Mouse (Mus musculus) spleen, adult 2 months (tissue): ENCODE results near the gene Mkks. TPM values are rescaled to one million over a fixed set of nuclear protein-coding genes. Genes with fewer than 3 reads are reported as not detected.

Experiments used
- DNase-seq, 2 experiments: peaks; one replicate each; pipeline versions ENCODE4 v3.0.0 to v3.0.0-alpha.2; 2012 to 2021; ENCODE audit warnings: low spot score in 2 of 2, low read depth in 1 of 2
- H3K27ac ChIP-seq: fragments of 200-500 bp; 2 replicates; pipeline ENCODE4 v1.5.1; 2012; ENCODE audit warnings: low read length, inconsistent platforms; ENCODE audit not compliant: insufficient read depth
- H3K27me3 ChIP-seq: fragments of 200-500 bp; 2 replicates; pipeline ENCODE4 v1.6.1; 2012; ENCODE audit warnings: mild to moderate bottlenecking, moderate library complexity, low read length, inconsistent platforms; ENCODE audit not compliant: control insufficient read depth, insufficient read depth
- H3K36me3 ChIP-seq: fragments of 200-500 bp; 2 replicates; pipeline ENCODE4 v1.6.1; 2012; ENCODE audit warnings: mild to moderate bottlenecking, low read length, inconsistent platforms; ENCODE audit not compliant: control insufficient read depth, insufficient read depth
- H3K4me1 ChIP-seq: fragments of 200-500 bp; 2 replicates; pipeline ENCODE4 v1.6.1; 2011; ENCODE audit warnings: inconsistent platforms; ENCODE audit not compliant: control insufficient read depth, insufficient read depth, insufficient read length
- H3K4me3 ChIP-seq: fragments of 200-500 bp; 2 replicates; pipeline ENCODE4 v1.5.1; 2011; ENCODE audit warnings: mild to moderate bottlenecking, inconsistent platforms; ENCODE audit not compliant: insufficient read depth, insufficient read length; ENCODE audit errors: extremely low read depth
- CTCF ChIP-seq: fragments of 200-500 bp; IDR thresholded peaks from 2 replicates; pipeline ENCODE4 v1.5.1; 2011; ENCODE audit warnings: mild to moderate bottlenecking, inconsistent platforms; ENCODE audit not compliant: insufficient read depth, insufficient read length, insufficient replicate concordance; ENCODE audit errors: extremely low read depth
- POLR2A ChIP-seq: fragments of 200-500 bp; IDR thresholded peaks from 2 replicates; pipeline ENCODE4 v1.6.1; 2011; ENCODE audit warnings: low read depth, low read length, inconsistent platforms
- WGBS: fragments of 180-500 bp; shearing (Covaris S2); methylation state at CpG from one replicate; pipeline ENCODE4 v1.1.7; 2018; 5-methylcytosine and 5-hydroxymethylcytosine counted together
- polyA plus RNA-seq: library from polyadenylated mRNA; depleted of rRNA; stranded (reverse); fragments of >200 nt; gene quantifications from 2 replicates; pipeline ENCODE4 v1.2.3, GENCODE M21; 2012

The Mkks gene
- polyA plus RNA-seq, 1 experiment = 1.5 TPM

- Histone ChIP-seq H3K4me3 (no peak overlapping the region; the same call in 1 of the 2 replicates), H3K27me3 (no peaks in the 10 kb centered on the region), H3K36me3 (no peaks in the 10 kb centered on the region), H3K27ac (no peak overlapping the region), H3K4me1 (no peaks in the 10 kb centered on the region)
- DNase-seq = no peak
- 72% methylated on average over 3 of the region's 3 CpGs for WGBS
- TF ChIP-seq CTCF = no peak
- TF ChIP-seq POLR2A = no peak
Measured at GRCm38 (mm10) chr2:136914334-136914902, 23.2 kb upstream of the Mkks start.

GRCm38 (mm10) chr2:136913021-136913420 is 21.8 kb upstream of the Mkks start:
- 91% methylated on average over 3 of the region's 3 CpGs for WGBS

GRCm38 (mm10) chr2:136911958-136912411 is 20.8 kb upstream of the Mkks start:
- Histone ChIP-seq H3K4me3 (no peak overlapping the region), H3K36me3 (no peaks in the 10 kb centered on the region), H3K27me3 (no peaks in the 10 kb centered on the region), H3K27ac (no peak overlapping the region), H3K4me1 (no peaks in the 10 kb centered on the region)
- 40% methylated on average over 4 of the region's 4 CpGs for WGBS
- no peak for TF ChIP-seq POLR2A
- no peak for TF ChIP-seq CTCF
- DNase-seq = no peak

More at GRCm38 (mm10) chr2:136913021-136913420, 21.8 kb upstream of the Mkks start:
- no peak for TF ChIP-seq POLR2A
- Histone ChIP-seq H3K4me1 (no peaks in the 10 kb centered on the region), H3K36me3 (no peaks in the 10 kb centered on the region), H3K4me3 (no peak overlapping the region), H3K27ac (no peak overlapping the region), H3K27me3 (no peaks in the 10 kb centered on the region)
- DNase-seq = no peak

GRCm38 (mm10) chr2:136909298-136909697 is 18.1 kb upstream of the Mkks start:
- WGBS = 80% methylated on average over 2 of the region's 2 CpGs

GRCm38 (mm10) chr2:136908596-136908995 is 17.4 kb upstream of the Mkks start:
- H3K27me3 ChIP-seq = no peaks in the 10 kb centered on the region
- H3K27ac ChIP-seq = no peak overlapping the region
- WGBS = 90% methylated on average over 3 of the region's 3 CpGs
- H3K4me3 ChIP-seq = no peak overlapping the region
- H3K36me3 ChIP-seq = peaks cover 5% of the 10 kb centered on the region; the same call in 1 of the 2 replicates
- no peak for TF ChIP-seq CTCF
- no peak for TF ChIP-seq POLR2A
- no peak for DNase-seq
- H3K4me1 ChIP-seq = no peaks in the 10 kb centered on the region

More at GRCm38 (mm10) chr2:136909298-136909697, 18.1 kb upstream of the Mkks start:
- TF ChIP-seq POLR2A (no peak), CTCF (no peak)
- H3K27me3 ChIP-seq = no peaks in the 10 kb centered on the region
- H3K4me1 ChIP-seq = no peaks in the 10 kb centered on the region
- no peak for DNase-seq
- no peak overlapping the region for H3K4me3 ChIP-seq
- no peak overlapping the region for H3K27ac ChIP-seq
- H3K36me3 ChIP-seq = peaks cover 5% of the 10 kb centered on the region; the same call in 1 of the 2 replicates

GRCm38 (mm10) chr2:136896131-136896530 is 4.9 kb upstream of the Mkks start:
- no peak for TF ChIP-seq POLR2A
- no peak for TF ChIP-seq CTCF
- WGBS = 94% methylated on average over 2 of the region's 2 CpGs
- H3K27me3 ChIP-seq = no peaks in the 10 kb centered on the region
- no peaks in the 10 kb centered on the region for H3K36me3 ChIP-seq
- no peak for DNase-seq
- H3K4me1 ChIP-seq = peaks cover 3% of the 10 kb centered on the region; the same call in 1 of the 2 replicates
- H3K27ac ChIP-seq = no peak overlapping the region
- H3K4me3 ChIP-seq = no peak overlapping the region

GRCm38 (mm10) chr2:136894494-136894893 is 3.3 kb upstream of the Mkks start:
- TF ChIP-seq POLR2A (no peak), CTCF (no peak)
- 78% methylated on average over 2 of the region's 2 CpGs for WGBS
- Histone ChIP-seq H3K4me3 (no peak overlapping the region), H3K27me3 (no peaks in the 10 kb centered on the region), H3K36me3 (no peaks in the 10 kb centered on the region), H3K4me1 (peaks cover 5% of the 10 kb centered on the region; the same call in 1 of the 2 replicates), H3K27ac (no peak overlapping the region)
- DNase-seq = no peak
